Mouse (Mus musculus) heart, embryonic 14.5 days (tissue): ENCODE results near the gene Socs7. TPM values are rescaled to one million over a fixed set of nuclear protein-coding genes. Genes with fewer than 3 reads are reported as not detected.

Source experiments
- ATAC-seq: fragments of 200-750 bp; cut with Nextera tagmentation; 2 replicates; pipeline ENCODE4 v1.8.0; 2017; ENCODE audit warnings: low read depth, moderate TSS enrichment; ENCODE audit not compliant: insufficient number of reproducible peaks, insufficient read depth, low FRiP score
- H3K27ac ChIP-seq, 2 experiments: fragments of 200-500 bp in 1 of 2; fragments of 300-500 bp in 1 of 2; sonication (generic) in 1 of 2; replicated peaks in 1 of 2; 2 replicates each; pipeline ENCODE4 v1.5.1; 2012 to 2014; ENCODE audit warnings: low read depth in 2 of 2, low read length in 2 of 2, control low read depth in 1 of 2, mild to moderate bottlenecking in 1 of 2, mixed read lengths in 1 of 2; ENCODE audit not compliant: control insufficient read depth in 1 of 2, insufficient read depth in 1 of 2
- H3K27me3 ChIP-seq: fragments of 300-500 bp; sonication (generic); 2 replicates; pipeline ENCODE4 v1.6.1; 2014; ENCODE audit warnings: mild to moderate bottlenecking, low read length, control low read depth; ENCODE audit not compliant: control insufficient read depth, insufficient read depth
- H3K36me3 ChIP-seq: fragments of 300-500 bp; sonication (generic); 2 replicates; pipeline ENCODE4 v1.6.1; 2014; ENCODE audit warnings: mild to moderate bottlenecking, control low read depth, low read length, mixed read lengths; ENCODE audit not compliant: control insufficient read depth, insufficient read depth
- H3K4me1 ChIP-seq, 2 experiments: fragments of 200-500 bp in 1 of 2; fragments of 300-500 bp in 1 of 2; sonication (generic) in 1 of 2; 2 replicates each; pipeline ENCODE4 v1.6.1; 2012 to 2014; ENCODE audit warnings: low read length in 2 of 2, control low read depth in 1 of 2, mixed read lengths in 1 of 2; ENCODE audit not compliant: control insufficient read depth in 2 of 2, insufficient read depth in 2 of 2
- H3K4me2 ChIP-seq: fragments of 300-500 bp; sonication (generic); 2 replicates; pipeline ENCODE4 v1.6.1; 2014; ENCODE audit warnings: mild to moderate bottlenecking, low read length
- H3K4me3 ChIP-seq, 2 experiments: fragments of 200-500 bp in 1 of 2; fragments of 300-500 bp in 1 of 2; sonication (generic) in 1 of 2; 2 replicates each; pipeline ENCODE4 v1.5.1; 2012 to 2014; ENCODE audit warnings: low read length in 2 of 2, mild to moderate bottlenecking in 2 of 2, control low read depth in 1 of 2, low read depth in 1 of 2, moderate library complexity in 1 of 2; ENCODE audit not compliant: control insufficient read depth in 1 of 2, insufficient read depth in 1 of 2
- H3K9ac ChIP-seq: fragments of 300-500 bp; sonication (generic); 2 replicates; pipeline ENCODE4 v1.6.1; 2014; ENCODE audit warnings: mild to moderate bottlenecking, low read length
- H3K9me3 ChIP-seq: fragments of 300-500 bp; sonication (generic); 2 replicates; pipeline ENCODE4 v1.6.1; 2016; ENCODE audit warnings: low read length, control low read depth; ENCODE audit not compliant: control insufficient read depth
- WGBS: fragments of 180-500 bp; shearing (Covaris S2); extraction: QIAGEN DNeasy Blood & Tissue Kit; methylation state at CpG from one replicate; pipeline ENCODE4 v1.1.7; 2014; 5-methylcytosine and 5-hydroxymethylcytosine counted together
- polyA plus RNA-seq: library from polyadenylated mRNA; unstranded; fragments of >200 nt; fragmentation: Nextera tagmentation; extraction: Ambion mirVana; gene quantifications from 2 replicates; pipeline ENCODE4 v1.2.1, GENCODE M21; 2014

The Socs7 gene
- polyA plus RNA-seq, 1 experiment from 2014 or later, result 3.6 TPM

- Histone ChIP-seq H3K4me3 (no peak overlapping the region), H3K27ac (no peak overlapping the region), H3K27me3 (no peaks in the 10 kb centered on the region), H3K4me1 (peaks cover 37 to 46% of the 10 kb centered on the region in 2 experiments), H3K9ac (no peak overlapping the region), H3K9me3 (no peaks in the 10 kb centered on the region), H3K4me2 (no peak overlapping the region), H3K36me3 (no peaks in the 10 kb centered on the region)
- WGBS, result 33% methylated on average over 2 of the region's 2 CpGs
- no peak for ATAC-seq
Observed at GRCm38 (mm10) chr11:97402746-97403145, 40.4 kb downstream of the Socs7 start.

- peaks cover 39 to 53% of the 10 kb centered on the region in 2 experiments for H3K4me1 ChIP-seq
- H3K36me3 ChIP-seq, result no peaks in the 10 kb centered on the region
- no peak overlapping the region for H3K27ac ChIP-seq
- H3K9ac ChIP-seq, result no peak overlapping the region
- H3K9me3 ChIP-seq, result no peaks in the 10 kb centered on the region
- WGBS, result 43% methylated on average over 8 of the region's 8 CpGs
- H3K27me3 ChIP-seq, result no peaks in the 10 kb centered on the region
- ATAC-seq, result no peak
- H3K4me3 ChIP-seq, result peak overlapping the region; percentile 52 to 62
- H3K4me2 ChIP-seq, result peak overlapping the region; percentile 99
Observed at GRCm38 (mm10) chr11:97403614-97404183, 41.3 kb downstream of the Socs7 start.

- H3K27ac ChIP-seq, result no peak overlapping the region
- H3K9me3 ChIP-seq, result no peaks in the 10 kb centered on the region
- no peaks in the 10 kb centered on the region for H3K36me3 ChIP-seq
- ATAC-seq, result peak; percentile 18; the same call in 1 of the 2 replicates
- no peaks in the 10 kb centered on the region for H3K27me3 ChIP-seq
- H3K9ac ChIP-seq, result peak overlapping the region; percentile 71
- peak overlapping the region; percentile 99 for H3K4me2 ChIP-seq
- H3K4me1 ChIP-seq, result peaks cover 39 to 53% of the 10 kb centered on the region in 2 experiments
- peak overlapping the region; percentile 52 to 62 for H3K4me3 ChIP-seq
- WGBS, result under 1% methylated on average over 38 of the region's 61 CpGs
Observed at GRCm38 (mm10) chr11:97404184-97404760, 41.9 kb downstream of the Socs7 start.

- no peak overlapping the region for H3K27ac ChIP-seq
- no peaks in the 10 kb centered on the region for H3K9me3 ChIP-seq
- H3K9ac ChIP-seq, result peak overlapping the region; percentile 71
- no peaks in the 10 kb centered on the region for H3K27me3 ChIP-seq
- no peak for ATAC-seq
- H3K4me3 ChIP-seq, result peak overlapping the region; percentile 52 to 62
- H3K36me3 ChIP-seq, result no peaks in the 10 kb centered on the region
- H3K4me2 ChIP-seq, result peak overlapping the region; percentile 99
- WGBS, result 1% methylated on average over 11 of the region's 11 CpGs
- peaks cover 39 to 53% of the 10 kb centered on the region in 2 experiments for H3K4me1 ChIP-seq
Observed at GRCm38 (mm10) chr11:97404761-97405190, 42.4 kb downstream of the Socs7 start.

GRCm38 (mm10) chr11:97406094-97406951 lies 44.0 kb downstream of the Socs7 start:
- Histone ChIP-seq H3K36me3 (no peaks in the 10 kb centered on the region), H3K27ac (peak overlapping the region; percentile 74 to 76), H3K9me3 (no peaks in the 10 kb centered on the region), H3K4me3 (no peak overlapping the region), H3K27me3 (no peaks in the 10 kb centered on the region), H3K9ac (peak overlapping the region; percentile 58), H3K4me1 (peaks cover 35 to 45% of the 10 kb centered on the region in 2 experiments), H3K4me2 (peak overlapping the region; percentile 99)
- peak; percentile 32; the same call in 1 of the 2 replicates for ATAC-seq
- 21% methylated on average over 10 of the region's 10 CpGs for WGBS

- Histone ChIP-seq H3K4me1 (peaks cover 38 to 42% of the 10 kb centered on the region in 2 experiments), H3K4me2 (0 out of 2 replicates have a peak overlapping the region, but pooled peaks have one; percentile 99), H3K9ac (peak overlapping the region; percentile 58), H3K27ac (no peak overlapping the region; a peak in 1 of 4 replicates), H3K36me3 (no peaks in the 10 kb centered on the region), H3K4me3 (no peak overlapping the region), H3K9me3 (no peaks in the 10 kb centered on the region), H3K27me3 (no peaks in the 10 kb centered on the region)
- WGBS, result 71% methylated on average over 3 of the region's 3 CpGs
- no peak for ATAC-seq
Observed at GRCm38 (mm10) chr11:97407456-97407855, 45.1 kb downstream of the Socs7 start.

- 3% methylated on average over 6 of the region's 6 CpGs for WGBS
- no peaks in the 10 kb centered on the region for H3K36me3 ChIP-seq
- H3K27ac ChIP-seq, result no peak overlapping the region
- peak overlapping the region; percentile 58; the same call in 1 of the 2 replicates for H3K9ac ChIP-seq
- peaks cover 41 to 44% of the 10 kb centered on the region in 2 experiments for H3K4me1 ChIP-seq
- no peak for ATAC-seq
- no peak overlapping the region for H3K4me2 ChIP-seq
- H3K4me3 ChIP-seq, result no peak overlapping the region
- no peaks in the 10 kb centered on the region for H3K9me3 ChIP-seq
- H3K27me3 ChIP-seq, result no peaks in the 10 kb centered on the region
Observed at GRCm38 (mm10) chr11:97408171-97408570, 45.8 kb downstream of the Socs7 start.
